Mouse (Mus musculus) fat pad, adult 2 months (tissue): ENCODE data around the gene Phf11c.
"Not testable (repeated sequence)": the region's sequence is repeated elsewhere in the genome, so short reads cannot be mapped to it uniquely, and the experiment has no call there.

Experiments used
- DNase-seq: peaks from one replicate; pipeline ENCODE4 v3.0.0-alpha.2; 2011; ENCODE audit warnings: low read depth, low spot score; ENCODE audit errors: extremely low read depth

The Phf11c gene

GRCm38 (mm10) chr14:59395281-59395680 lies at the start of gene Phf11c:
Gene Phf11c (minus strand): TSS chr14:59395381.
- DNase-seq: no peak

- DNase-seq: no peak
Measured at GRCm38 (mm10) chr14:59441472-59441805, 46.3 kb upstream of the Phf11c start.

- peak; percentile 31 for DNase-seq
Measured at GRCm38 (mm10) chr14:59440558-59441471, 45.6 kb upstream of the Phf11c start, which contains the start of the genes Setdb2 and Cab39l. Gene Setdb2 (minus strand): TSS chr14:59440884. Gene Cab39l (plus strand): TSS chr14:59440972.

GRCm38 (mm10) chr14:59440039-59440438 lies 44.9 kb upstream of the Phf11c start:
- no peak for DNase-seq

GRCm38 (mm10) chr14:59438505-59438904 lies 43.3 kb upstream of the Phf11c start:
- no peak for DNase-seq

- no peak for DNase-seq
Measured at GRCm38 (mm10) chr14:59437398-59437797, 42.2 kb upstream of the Phf11c start.

GRCm38 (mm10) chr14:59435206-59435605 lies 40.0 kb upstream of the Phf11c start:
- DNase-seq: no peak

GRCm38 (mm10) chr14:59433902-59434301 lies 38.7 kb upstream of the Phf11c start:
- no peak for DNase-seq

- DNase-seq: no peak
Measured at GRCm38 (mm10) chr14:59430556-59430955, 35.4 kb upstream of the Phf11c start.

- DNase-seq: no peak
Measured at GRCm38 (mm10) chr14:59422912-59423663, 27.9 kb upstream of the Phf11c start.

GRCm38 (mm10) chr14:59418171-59418570 lies 23.0 kb upstream of the Phf11c start:
- no peak for DNase-seq

GRCm38 (mm10) chr14:59414979-59415378 lies 19.8 kb upstream of the Phf11c start:
- not testable (repeated sequence) for DNase-seq

GRCm38 (mm10) chr14:59396999-59397398 lies 1.8 kb upstream of the Phf11c start:
- DNase-seq: no peak

- not testable (repeated sequence) for DNase-seq
Measured at GRCm38 (mm10) chr14:59390181-59390580, 5.0 kb downstream of the Phf11c start.

GRCm38 (mm10) chr14:59389532-59389931 lies 5.6 kb downstream of the Phf11c start:
- no peak for DNase-seq

- no peak for DNase-seq
Measured at GRCm38 (mm10) chr14:59370348-59371068, 24.7 kb downstream of the Phf11c start.

GRCm38 (mm10) chr14:59366386-59367105 lies 28.6 kb downstream of the Phf11c start:
- DNase-seq: no peak

GRCm38 (mm10) chr14:59365244-59365644 lies 29.9 kb downstream of the Phf11c start, which contains the start of gene Phf11d:
Gene Phf11d (minus strand): TSS chr14:59365470.
- no peak for DNase-seq

GRCm38 (mm10) chr14:59341189-59341588 lies 54.0 kb downstream of the Phf11c start, which contains the start of gene Phf11b:
Gene Phf11b (minus strand): TSS chr14:59341351.
- not testable (repeated sequence) for DNase-seq

- DNase-seq: no peak
Measured at GRCm38 (mm10) chr14:59339541-59339940, 55.6 kb downstream of the Phf11c start.
